Mouse (Mus musculus) forebrain, embryonic 12.5 days (tissue): ENCODE results near the gene Serpinf2. TPM values are rescaled to one million over a fixed set of nuclear protein-coding genes. Genes with fewer than 3 reads are reported as not detected.
"Not testable (repeated sequence)": the region's sequence is repeated elsewhere in the genome, so short reads cannot be mapped to it uniquely, and the experiment has no call there.

Experiments used
- ATAC-seq: fragments of 200-750 bp; cut with Nextera tagmentation; 2 replicates; pipeline ENCODE4 v1.8.0; 2017; ENCODE audit warnings: moderate TSS enrichment; ENCODE audit not compliant: low FRiP score
- H3K27ac ChIP-seq: fragments of 300-500 bp; sonication (generic); 2 replicates; pipeline ENCODE4 v1.5.1; 2016; ENCODE audit warnings: mild to moderate bottlenecking
- H3K27me3 ChIP-seq: fragments of 300-500 bp; sonication (generic); 2 replicates; pipeline ENCODE4 v1.6.1; 2016; ENCODE audit warnings: mild to moderate bottlenecking
- H3K36me3 ChIP-seq: fragments of 300-500 bp; sonication (generic); replicated peaks from 2 replicates; pipeline ENCODE4 v1.6.1; 2016; ENCODE audit warnings: mild to moderate bottlenecking
- H3K4me1 ChIP-seq: fragments of 300-500 bp; sonication (generic); 2 replicates; pipeline ENCODE4 v1.6.1; 2016
- H3K4me2 ChIP-seq: fragments of 300-500 bp; sonication (generic); 2 replicates; pipeline ENCODE4 v1.6.1; 2016; ENCODE audit warnings: mild to moderate bottlenecking, moderate library complexity
- H3K4me3 ChIP-seq: fragments of 300-500 bp; sonication (generic); replicated peaks from 2 replicates; pipeline ENCODE4 v1.5.1; 2016; ENCODE audit warnings: mild to moderate bottlenecking
- H3K9ac ChIP-seq: fragments of 300-500 bp; sonication (generic); 2 replicates; pipeline ENCODE4 v1.6.1; 2016; ENCODE audit warnings: mild to moderate bottlenecking
- H3K9me3 ChIP-seq: fragments of 300-500 bp; sonication (generic); 2 replicates; pipeline ENCODE4 v1.6.1; 2016
- WGBS: fragments of 180-500 bp; shearing (Covaris S2); methylation state at CpG from one replicate; pipeline ENCODE4 v1.1.7; 2016; 5-methylcytosine and 5-hydroxymethylcytosine counted together
- polyA plus RNA-seq: library from polyadenylated mRNA; unstranded; fragments of >200 nt; fragmentation: Nextera tagmentation; extraction: Ambion mirVana; gene quantifications from 2 replicates; pipeline ENCODE4 v1.2.1, GENCODE M21; 2016

Serpinf2 gene
- polyA plus RNA-seq, 1 experiment from 2014 or later: not detected

GRCm38 (mm10) chr11:75458169-75458568 is 18.8 kb upstream of the Serpinf2 start:
- peaks cover 7% of the 10 kb centered on the region; the same call in 1 of the 2 replicates for H3K27me3 ChIP-seq

GRCm38 (mm10) chr11:75456440-75456871 is 17.1 kb upstream of the Serpinf2 start:
- Histone ChIP-seq H3K4me1 (peaks cover 29% of the 10 kb centered on the region), H3K9me3 (no peaks in the 10 kb centered on the region), H3K4me2 (no peak overlapping the region), H3K36me3 (no peaks in the 10 kb centered on the region), H3K27me3 (peaks cover 4% of the 10 kb centered on the region; the same call in 1 of the 2 replicates), H3K27ac (no peak overlapping the region), H3K4me3 (no peak overlapping the region), H3K9ac (no peak overlapping the region)
- no peak for ATAC-seq
- WGBS: 87% methylated on average over 7 of the region's 7 CpGs

More at GRCm38 (mm10) chr11:75458169-75458568, 18.8 kb upstream of the Serpinf2 start:
- Histone ChIP-seq H3K4me3 (no peak overlapping the region), H3K36me3 (no peaks in the 10 kb centered on the region), H3K4me1 (peaks cover 45% of the 10 kb centered on the region), H3K9ac (no peak overlapping the region), H3K27ac (no peak overlapping the region), H3K9me3 (no peaks in the 10 kb centered on the region), H3K4me2 (no peak overlapping the region)
- no peak for ATAC-seq
- WGBS: 21% methylated on average over 3 of the region's 3 CpGs

- not testable (repeated sequence) for H3K36me3 ChIP-seq, H3K9ac ChIP-seq, H3K27ac ChIP-seq, H3K9me3 ChIP-seq, ATAC-seq, H3K27me3 ChIP-seq, H3K4me2 ChIP-seq, H3K4me3 ChIP-seq
- H3K4me1 ChIP-seq: peaks cover 29% of the 10 kb centered on the region
- WGBS: 91% methylated on average over 2 of the region's 2 CpGs
These were observed 16.6 kb upstream of the Serpinf2 start for GRCm38 (mm10) chr11:75455971-75456370.

GRCm38 (mm10) chr11:75455041-75455736 is 15.8 kb upstream of the Serpinf2 start:
- peaks cover 4% of the 10 kb centered on the region; the same call in 1 of the 2 replicates for H3K27me3 ChIP-seq
- 0 out of 2 replicates have a peak overlapping the region, but pooled peaks have one; percentile 36 for H3K27ac ChIP-seq
- peak overlapping the region; percentile 67 for H3K4me3 ChIP-seq
- H3K9ac ChIP-seq: peak overlapping the region; percentile 74
- H3K4me1 ChIP-seq: peaks cover 31% of the 10 kb centered on the region
- H3K4me2 ChIP-seq: peak overlapping the region; percentile 99
- H3K9me3 ChIP-seq: no peaks in the 10 kb centered on the region
- no peaks in the 10 kb centered on the region for H3K36me3 ChIP-seq
- no peak for ATAC-seq
- 81% methylated on average over 10 of the region's 10 CpGs for WGBS

- H3K27me3 ChIP-seq: peaks cover 4% of the 10 kb centered on the region; the same call in 1 of the 2 replicates
- H3K4me1 ChIP-seq: peaks cover 22% of the 10 kb centered on the region
- peak within 1 kb of the TSS; percentile 67 for H3K4me3 ChIP-seq
- 2% methylated on average over 56 of the region's 56 CpGs for WGBS
- H3K9me3 ChIP-seq: no peaks in the 10 kb centered on the region
- ATAC-seq: peak; percentile 97
- H3K4me2 ChIP-seq: peak within 1 kb of the TSS; percentile 99
- H3K36me3 ChIP-seq: no peaks in the 10 kb centered on the region; the same call in 1 of the 2 replicates
- H3K9ac ChIP-seq: peak within 1 kb of the TSS; percentile 74
- 0 out of 2 replicates have a peak within 1 kb of the TSS, but pooled peaks have one; percentile 36 for H3K27ac ChIP-seq
These were observed 14.9 kb upstream of the Serpinf2 start, which contains the start of gene Wdr81 for GRCm38 (mm10) chr11:75453991-75454930. Gene Wdr81 (minus strand): TSS chr11:75454717.

GRCm38 (mm10) chr11:75452812-75453557 is 13.6 kb upstream of the Serpinf2 start:
- no peak overlapping the region for H3K4me2 ChIP-seq
- H3K4me1 ChIP-seq: peaks cover 22% of the 10 kb centered on the region
- H3K9ac ChIP-seq: no peak overlapping the region
- WGBS: 94% methylated on average over 31 of the region's 31 CpGs
- H3K9me3 ChIP-seq: no peaks in the 10 kb centered on the region
- ATAC-seq: no peak
- H3K27me3 ChIP-seq: peaks cover 4% of the 10 kb centered on the region; the same call in 1 of the 2 replicates
- H3K27ac ChIP-seq: no peak overlapping the region
- H3K36me3 ChIP-seq: peaks cover 10% of the 10 kb centered on the region
- H3K4me3 ChIP-seq: no peak overlapping the region

- Histone ChIP-seq H3K36me3 (peaks cover 18% of the 10 kb centered on the region), H3K4me2 (no peak overlapping the region), H3K27ac (no peak overlapping the region), H3K4me3 (no peak overlapping the region), H3K4me1 (peaks cover 22% of the 10 kb centered on the region), H3K27me3 (peaks cover 4% of the 10 kb centered on the region; the same call in 1 of the 2 replicates), H3K9me3 (no peaks in the 10 kb centered on the region), H3K9ac (no peak overlapping the region)
- no peak for ATAC-seq
- WGBS: 97% methylated on average over 8 of the region's 8 CpGs
These were observed 12.7 kb upstream of the Serpinf2 start for GRCm38 (mm10) chr11:75452081-75452480.

- no peak overlapping the region for H3K27ac ChIP-seq
- 91% methylated on average over 15 of the region's 15 CpGs for WGBS
- H3K36me3 ChIP-seq: peaks cover 20% of the 10 kb centered on the region
- ATAC-seq: no peak
- peaks cover 22% of the 10 kb centered on the region for H3K4me1 ChIP-seq
- no peaks in the 10 kb centered on the region for H3K27me3 ChIP-seq
- H3K4me2 ChIP-seq: no peak overlapping the region
- H3K9me3 ChIP-seq: no peaks in the 10 kb centered on the region
- no peak overlapping the region for H3K9ac ChIP-seq
- no peak overlapping the region for H3K4me3 ChIP-seq
These were observed 11.5 kb upstream of the Serpinf2 start for GRCm38 (mm10) chr11:75450936-75451335.

- Histone ChIP-seq H3K9ac (no peak overlapping the region), H3K4me1 (peaks cover 22% of the 10 kb centered on the region), H3K27me3 (no peaks in the 10 kb centered on the region), H3K27ac (no peak overlapping the region), H3K9me3 (no peaks in the 10 kb centered on the region), H3K4me2 (no peak overlapping the region), H3K36me3 (peaks cover 20% of the 10 kb centered on the region), H3K4me3 (no peak overlapping the region)
- WGBS: 85% methylated on average over 8 of the region's 8 CpGs
- no peak for ATAC-seq
These were observed 11.0 kb upstream of the Serpinf2 start for GRCm38 (mm10) chr11:75450304-75450908.

- Histone ChIP-seq H3K4me1 (peaks cover 16% of the 10 kb centered on the region), H3K36me3 (peaks cover 21% of the 10 kb centered on the region), H3K9ac (no peak overlapping the region), H3K4me3 (no peak overlapping the region), H3K9me3 (no peaks in the 10 kb centered on the region), H3K27me3 (no peaks in the 10 kb centered on the region), H3K27ac (no peak overlapping the region), H3K4me2 (no peak overlapping the region)
- no peak for ATAC-seq
- WGBS: 80% methylated on average over 7 of the region's 7 CpGs
These were observed 10.3 kb upstream of the Serpinf2 start for GRCm38 (mm10) chr11:75449695-75450094.

- Histone ChIP-seq H3K9me3 (no peaks in the 10 kb centered on the region), H3K27ac (no peak overlapping the region), H3K9ac (no peak overlapping the region), H3K4me2 (no peak overlapping the region), H3K27me3 (no peaks in the 10 kb centered on the region), H3K36me3 (peaks cover 24% of the 10 kb centered on the region), H3K4me3 (no peak overlapping the region), H3K4me1 (peaks cover 8% of the 10 kb centered on the region)
- 82% methylated on average over 3 of the region's 3 CpGs for WGBS
- ATAC-seq: no peak
These were observed 9.2 kb upstream of the Serpinf2 start for GRCm38 (mm10) chr11:75448575-75448974.
